Mouse (Mus musculus): ENCODE results near the gene 1190007I07Rik. TPM values are rescaled to one million over a fixed set of nuclear protein-coding genes. Genes with fewer than 3 reads are reported as not detected.

1190007I07Rik gene
- total RNA-seq, 1 experiment = 27.0 TPM

- no peak for TF ChIP-seq HCFC1 (IDR thresholded peaks at IDR 0.05; ENCODE audit: borderline replicate concordance, insufficient read depth, low read length)
- no peak for TF ChIP-seq MAFK (IDR thresholded peaks at IDR 0.05; ENCODE audit: insufficient read depth, low read depth, low read length)
- no peak for TF ChIP-seq ZNF384 (IDR thresholded peaks at IDR 0.05; ENCODE audit: low read depth, low read length)
- TF ChIP-seq ZC3H11A (IDR thresholded peaks at IDR 0.05; ENCODE audit: borderline replicate concordance, low read depth, low read length) = no peak
- no peak for TF ChIP-seq CHD2 (IDR thresholded peaks at IDR 0.05; ENCODE audit: low read depth, low read length)
- Histone ChIP-seq H3K27ac (ENCODE audit: insufficient read depth, low read depth, low read length, poor library complexity, severe bottlenecking) (no peak overlapping the region), H3K4me1 (ENCODE audit: control insufficient read depth in 2 of 2, insufficient read depth in 2 of 2, low read length in 2 of 2, poor library complexity in 1 of 2) (peaks cover 10 to 13% of the 10 kb centered on the region in 2 experiments; a peak in 3 of 4 replicates), H3K4me3 (ENCODE audit: insufficient read depth in 1 of 2, low read depth in 1 of 2, low read length in 2 of 2, poor library complexity in 1 of 2, severe bottlenecking in 1 of 2) (no peak overlapping the region), H3K9ac (ENCODE audit: insufficient read depth, low read depth, low read length, poor library complexity, severe bottlenecking) (no peak overlapping the region), H3K36me3 (ENCODE audit: control insufficient read depth, insufficient read depth, low read length, poor library complexity, severe bottlenecking) (peaks cover 13% of the 10 kb centered on the region), H3K9me3 (ENCODE audit: control insufficient read depth, insufficient read depth, low read depth, low read length) (no peaks in the 10 kb centered on the region)
- DNase-seq (ENCODE audit: low read depth, low spot score) = no peak
- in situ Hi-C loops (cut with MboI; ENCODE audit: low sequenced_read_pairs in 2 of 2, unreplicated experiment in 2 of 2) = no loop called here
Observed at GRCm38 (mm10) chr10:82651221-82651620, 28.2 kb upstream of the 1190007I07Rik start.

- Histone ChIP-seq H3K36me3 (ENCODE audit: control insufficient read depth, insufficient read depth, low read length, poor library complexity, severe bottlenecking) (peaks cover 27% of the 10 kb centered on the region), H3K9ac (ENCODE audit: insufficient read depth, low read depth, low read length, poor library complexity, severe bottlenecking) (no peak overlapping the region), H3K27ac (ENCODE audit: insufficient read depth, low read depth, low read length, poor library complexity, severe bottlenecking) (no peak overlapping the region), H3K4me1 (ENCODE audit: control insufficient read depth in 2 of 2, insufficient read depth in 2 of 2, low read length in 2 of 2, poor library complexity in 1 of 2) (peaks cover 5 to 6% of the 10 kb centered on the region in 2 experiments; a peak in 3 of 4 replicates), H3K9me3 (ENCODE audit: control insufficient read depth, insufficient read depth, low read depth, low read length) (no peaks in the 10 kb centered on the region), H3K4me3 (ENCODE audit: insufficient read depth in 1 of 2, low read depth in 1 of 2, low read length in 2 of 2, poor library complexity in 1 of 2, severe bottlenecking in 1 of 2) (no peak overlapping the region)
- no peak for TF ChIP-seq CHD2 (IDR thresholded peaks at IDR 0.05; ENCODE audit: low read depth, low read length)
- TF ChIP-seq ZNF384 (IDR thresholded peaks at IDR 0.05; ENCODE audit: low read depth, low read length) = no peak
- no peak for TF ChIP-seq ZC3H11A (IDR thresholded peaks at IDR 0.05; ENCODE audit: borderline replicate concordance, low read depth, low read length)
- no peak for TF ChIP-seq MAFK (IDR thresholded peaks at IDR 0.05; ENCODE audit: insufficient read depth, low read depth, low read length)
- no peak for TF ChIP-seq HCFC1 (IDR thresholded peaks at IDR 0.05; ENCODE audit: borderline replicate concordance, insufficient read depth, low read length)
- no peak for DNase-seq (ENCODE audit: low read depth, low spot score)
- in situ Hi-C loops (cut with MboI; ENCODE audit: low sequenced_read_pairs in 2 of 2, unreplicated experiment in 2 of 2) = no loop called here
Observed at GRCm38 (mm10) chr10:82647205-82647811, 24.3 kb upstream of the 1190007I07Rik start.

- H3K9ac ChIP-seq (ENCODE audit: insufficient read depth, low read depth, low read length, poor library complexity, severe bottlenecking) = no peak overlapping the region
- in situ Hi-C loops (cut with MboI; ENCODE audit: low sequenced_read_pairs in 2 of 2, unreplicated experiment in 2 of 2) = no loop called here
- H3K9me3 ChIP-seq (ENCODE audit: control insufficient read depth, insufficient read depth, low read depth, low read length) = no peaks in the 10 kb centered on the region
- peaks cover 28% of the 10 kb centered on the region for H3K36me3 ChIP-seq (ENCODE audit: control insufficient read depth, insufficient read depth, low read length, poor library complexity, severe bottlenecking)
- no peak overlapping the region for H3K4me3 ChIP-seq (ENCODE audit: insufficient read depth in 1 of 2, low read depth in 1 of 2, low read length in 2 of 2, poor library complexity in 1 of 2, severe bottlenecking in 1 of 2)
- DNase-seq (ENCODE audit: low read depth, low spot score) = no peak
- no peak overlapping the region for H3K27ac ChIP-seq (ENCODE audit: insufficient read depth, low read depth, low read length, poor library complexity, severe bottlenecking)
- TF ChIP-seq ZNF384 (IDR thresholded peaks at IDR 0.05; ENCODE audit: low read depth, low read length) (no peak), HCFC1 (IDR thresholded peaks at IDR 0.05; ENCODE audit: borderline replicate concordance, insufficient read depth, low read length) (no peak), CHD2 (IDR thresholded peaks at IDR 0.05; ENCODE audit: low read depth, low read length) (no peak), MAFK (IDR thresholded peaks at IDR 0.05; ENCODE audit: insufficient read depth, low read depth, low read length) (no peak), ZC3H11A (IDR thresholded peaks at IDR 0.05; ENCODE audit: borderline replicate concordance, low read depth, low read length) (no peak)
- H3K4me1 ChIP-seq (ENCODE audit: control insufficient read depth in 2 of 2, insufficient read depth in 2 of 2, low read length in 2 of 2, poor library complexity in 1 of 2) = peaks cover 0 to 2% of the 10 kb centered on the region in 2 experiments; a peak in 2 of 4 replicates
Observed at GRCm38 (mm10) chr10:82646083-82646482, 23.1 kb upstream of the 1190007I07Rik start.

GRCm38 (mm10) chr10:82641481-82641880, 18.5 kb upstream of the 1190007I07Rik start:
- Histone ChIP-seq H3K9ac (ENCODE audit: insufficient read depth, low read depth, low read length, poor library complexity, severe bottlenecking) (no peak overlapping the region), H3K9me3 (ENCODE audit: control insufficient read depth, insufficient read depth, low read depth, low read length) (no peaks in the 10 kb centered on the region), H3K4me3 (ENCODE audit: insufficient read depth in 1 of 2, low read depth in 1 of 2, low read length in 2 of 2, poor library complexity in 1 of 2, severe bottlenecking in 1 of 2) (no peak overlapping the region), H3K4me1 (ENCODE audit: control insufficient read depth in 2 of 2, insufficient read depth in 2 of 2, low read length in 2 of 2, poor library complexity in 1 of 2) (no peaks in the 10 kb centered on the region), H3K27ac (ENCODE audit: insufficient read depth, low read depth, low read length, poor library complexity, severe bottlenecking) (no peak overlapping the region), H3K36me3 (ENCODE audit: control insufficient read depth, insufficient read depth, low read length, poor library complexity, severe bottlenecking) (peaks cover 41% of the 10 kb centered on the region)
- no peak for DNase-seq (ENCODE audit: low read depth, low spot score)
- in situ Hi-C loops (cut with MboI; ENCODE audit: low sequenced_read_pairs in 2 of 2, unreplicated experiment in 2 of 2) = no loop called here
- TF ChIP-seq ZC3H11A (IDR thresholded peaks at IDR 0.05; ENCODE audit: borderline replicate concordance, low read depth, low read length) (no peak), MAFK (IDR thresholded peaks at IDR 0.05; ENCODE audit: insufficient read depth, low read depth, low read length) (no peak), CHD2 (IDR thresholded peaks at IDR 0.05; ENCODE audit: low read depth, low read length) (no peak), HCFC1 (IDR thresholded peaks at IDR 0.05; ENCODE audit: borderline replicate concordance, insufficient read depth, low read length) (no peak), ZNF384 (IDR thresholded peaks at IDR 0.05; ENCODE audit: low read depth, low read length) (no peak)

Data from ES-E14 (cell line).